Mouse (Mus musculus) lung, embryonic 16.5 days (tissue): ENCODE results near the gene Sfi1. TPM values are rescaled to one million over a fixed set of nuclear protein-coding genes. Genes with fewer than 3 reads are reported as not detected.
"Not testable (repeated sequence)": the region's sequence is repeated elsewhere in the genome, so short reads cannot be mapped to it uniquely, and the experiment has no call there.

ENCODE experiments used
- ATAC-seq: fragments of 200-750 bp; cut with Nextera tagmentation; 2 replicates; pipeline ENCODE4 v1.8.0; 2017; ENCODE audit warnings: low read depth, mild to moderate bottlenecking, moderate library complexity
- H3K27ac ChIP-seq: fragments of 300-500 bp; sonication (generic); 2 replicates; pipeline ENCODE4 v1.5.1; 2014; ENCODE audit warnings: mild to moderate bottlenecking, control low read depth, low read length
- H3K27me3 ChIP-seq: fragments of 300-500 bp; sonication (generic); 2 replicates; pipeline ENCODE4 v1.6.1; 2014; ENCODE audit warnings: low read depth, low read length, mixed read lengths; ENCODE audit not compliant: control insufficient read depth, insufficient read depth
- H3K36me3 ChIP-seq: fragments of 300-500 bp; sonication (generic); 2 replicates; pipeline ENCODE4 v1.6.1; 2014; ENCODE audit warnings: low read length; ENCODE audit not compliant: control insufficient read depth, insufficient read depth
- H3K4me1 ChIP-seq: fragments of 300-500 bp; sonication (generic); replicated peaks from 2 replicates; pipeline ENCODE4 v1.6.1; 2014; ENCODE audit warnings: low read length, mixed read lengths; ENCODE audit not compliant: control insufficient read depth, insufficient read depth
- H3K4me2 ChIP-seq: fragments of 300-500 bp; sonication (generic); 2 replicates; pipeline ENCODE4 v1.6.1; 2014; ENCODE audit warnings: low read depth, low read length, control low read depth
- H3K4me3 ChIP-seq: fragments of 300-500 bp; sonication (generic); 2 replicates; pipeline ENCODE4 v1.5.1; 2014; ENCODE audit warnings: mild to moderate bottlenecking, low read length, control low read depth
- H3K9ac ChIP-seq: fragments of 300-500 bp; sonication (generic); 2 replicates; pipeline ENCODE4 v1.6.1; 2014; ENCODE audit warnings: low read length, control low read depth
- H3K9me3 ChIP-seq: fragments of 300-500 bp; sonication (generic); 2 replicates; pipeline ENCODE4 v1.6.1; 2016; ENCODE audit warnings: low read length; ENCODE audit not compliant: control insufficient read depth
- WGBS: fragments of 180-500 bp; shearing (Covaris S2); extraction: QIAGEN DNeasy Blood & Tissue Kit; methylation state at CpG from one replicate; pipeline ENCODE4 v1.1.7; 2014; 5-methylcytosine and 5-hydroxymethylcytosine counted together
- polyA plus RNA-seq: library from polyadenylated mRNA; unstranded; fragments of >200 nt; fragmentation: Nextera tagmentation; extraction: Ambion mirVana; gene quantifications from 2 replicates; pipeline ENCODE4 v1.2.1, GENCODE M21; 2015

Gene Sfi1
- polyA plus RNA-seq, 1 experiment from 2014 or later: 13.7 TPM

DNA sequence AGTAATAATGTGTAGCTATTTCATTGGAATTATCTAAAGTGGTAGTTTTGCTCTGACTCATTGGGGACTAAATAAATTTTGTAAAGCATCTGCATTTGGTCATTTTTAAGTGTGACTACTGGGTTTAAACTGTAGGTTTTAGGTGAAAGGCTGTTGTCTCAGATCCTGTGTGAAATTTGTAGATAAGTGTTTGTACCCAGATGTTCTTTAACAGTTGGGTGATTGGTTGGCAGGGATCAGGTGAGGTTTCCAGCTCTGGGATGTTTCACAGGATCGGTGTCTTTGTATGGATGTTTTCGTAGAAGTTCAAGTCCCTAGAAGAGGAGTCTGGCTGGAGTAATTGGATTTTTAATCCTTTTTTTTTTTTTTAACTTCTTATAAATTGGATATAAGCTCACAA lies 10.5 kb upstream of the Sfi1 start:
- no peaks in the 10 kb centered on the region for H3K9me3 ChIP-seq
- no peaks in the 10 kb centered on the region for H3K27me3 ChIP-seq
- ATAC-seq: no peak
- peaks cover 5% of the 10 kb centered on the region; the same call in 1 of the 2 replicates for H3K36me3 ChIP-seq
- peak overlapping the region; percentile 31 for H3K4me2 ChIP-seq
- WGBS: 88% methylated on average over 2 of the region's 2 CpGs
- H3K27ac ChIP-seq: no peak overlapping the region
- H3K9ac ChIP-seq: no peak overlapping the region
- H3K4me3 ChIP-seq: peak overlapping the region; percentile 48
- H3K4me1 ChIP-seq: no peaks in the 10 kb centered on the region; the same call in 1 of the 2 replicates

DNA sequence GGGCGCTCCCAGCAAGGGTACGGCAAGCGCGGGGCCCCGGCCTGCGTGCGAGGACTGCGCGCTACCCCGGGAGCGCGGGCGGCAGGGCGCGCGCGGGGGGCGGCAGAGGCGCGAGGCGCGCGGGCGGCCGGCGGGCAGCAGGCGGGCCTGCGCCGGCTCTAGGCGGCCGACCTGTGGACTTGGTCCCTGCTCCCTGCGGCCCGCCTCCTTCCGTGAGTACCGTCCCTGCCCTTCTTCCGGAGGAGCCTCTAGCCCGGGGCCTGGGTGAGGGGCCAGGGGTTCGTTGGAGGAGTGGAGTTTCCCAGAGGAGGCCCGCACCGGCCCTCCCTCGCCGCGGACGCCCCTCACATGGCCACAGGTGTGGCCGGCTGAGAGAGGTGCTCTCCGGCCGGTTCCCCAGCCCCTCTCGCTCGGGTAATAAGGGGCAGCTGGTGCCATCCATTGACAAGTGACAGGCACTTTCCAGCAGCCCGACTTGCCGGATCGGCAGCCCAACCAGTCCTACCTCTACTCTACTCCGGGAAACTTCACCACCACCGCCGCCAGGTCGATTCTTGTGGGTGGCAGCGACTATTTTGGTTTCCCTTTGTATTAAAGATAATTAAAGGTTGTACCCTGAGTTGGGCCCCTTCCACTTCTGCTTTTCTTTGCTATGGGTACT lies 9.6 kb upstream of the Sfi1 start:
- H3K4me2 ChIP-seq: peak overlapping the region; percentile 31
- H3K27me3 ChIP-seq: no peaks in the 10 kb centered on the region
- no peaks in the 10 kb centered on the region; the same call in 1 of the 2 replicates for H3K4me1 ChIP-seq
- peak overlapping the region; percentile 48 for H3K4me3 ChIP-seq
- peak overlapping the region; percentile 4 for H3K27ac ChIP-seq
- ATAC-seq: peak; percentile 52
- H3K36me3 ChIP-seq: peaks cover 5% of the 10 kb centered on the region; the same call in 1 of the 2 replicates
- peak overlapping the region; percentile 58 for H3K9ac ChIP-seq
- under 1% methylated on average over 24 of the region's 57 CpGs for WGBS
- no peaks in the 10 kb centered on the region for H3K9me3 ChIP-seq

DNA sequence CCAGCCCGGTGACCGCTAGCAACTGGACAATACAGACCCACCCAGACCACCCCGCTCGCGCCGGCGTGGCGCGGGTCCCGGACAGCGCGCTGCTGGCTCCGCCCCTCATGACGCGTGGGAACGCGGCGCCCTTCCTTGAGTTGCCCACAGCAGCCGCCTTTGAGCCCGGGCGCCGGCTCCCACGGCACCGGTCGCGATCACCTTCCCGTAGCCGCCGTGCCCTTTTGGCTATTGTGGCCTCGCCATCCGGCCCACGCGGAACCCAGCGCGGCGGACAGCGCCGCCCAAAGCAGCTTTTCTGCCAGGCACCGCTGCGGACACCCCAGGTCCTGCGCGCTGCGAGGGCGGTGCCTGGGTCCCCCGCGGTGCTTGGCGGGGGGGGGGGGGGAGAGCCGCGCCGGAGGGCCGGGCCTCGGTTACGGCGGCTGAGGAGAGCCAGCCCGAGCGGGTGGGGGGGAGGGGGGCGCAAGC lies 9.0 kb upstream of the Sfi1 start, which contains the start of gene Eif4enif1:
Gene Eif4enif1, plus strand, starts transcription at position 162 of the 471 bp plus-strand sequence.
- Histone ChIP-seq H3K4me1 (no peaks in the 10 kb centered on the region; the same call in 1 of the 2 replicates), H3K27me3 (no peaks in the 10 kb centered on the region), H3K9ac (peak within 1 kb of the TSS; percentile 58), H3K4me3 (peak within 1 kb of the TSS; percentile 48), H3K36me3 (peaks cover 5% of the 10 kb centered on the region; the same call in 1 of the 2 replicates), H3K4me2 (peak within 1 kb of the TSS; percentile 31), H3K9me3 (no peaks in the 10 kb centered on the region), H3K27ac (peak within 1 kb of the TSS; percentile 4)
- ATAC-seq: peak; percentile 86
- under 1% methylated on average over 44 of the region's 57 CpGs for WGBS

DNA sequence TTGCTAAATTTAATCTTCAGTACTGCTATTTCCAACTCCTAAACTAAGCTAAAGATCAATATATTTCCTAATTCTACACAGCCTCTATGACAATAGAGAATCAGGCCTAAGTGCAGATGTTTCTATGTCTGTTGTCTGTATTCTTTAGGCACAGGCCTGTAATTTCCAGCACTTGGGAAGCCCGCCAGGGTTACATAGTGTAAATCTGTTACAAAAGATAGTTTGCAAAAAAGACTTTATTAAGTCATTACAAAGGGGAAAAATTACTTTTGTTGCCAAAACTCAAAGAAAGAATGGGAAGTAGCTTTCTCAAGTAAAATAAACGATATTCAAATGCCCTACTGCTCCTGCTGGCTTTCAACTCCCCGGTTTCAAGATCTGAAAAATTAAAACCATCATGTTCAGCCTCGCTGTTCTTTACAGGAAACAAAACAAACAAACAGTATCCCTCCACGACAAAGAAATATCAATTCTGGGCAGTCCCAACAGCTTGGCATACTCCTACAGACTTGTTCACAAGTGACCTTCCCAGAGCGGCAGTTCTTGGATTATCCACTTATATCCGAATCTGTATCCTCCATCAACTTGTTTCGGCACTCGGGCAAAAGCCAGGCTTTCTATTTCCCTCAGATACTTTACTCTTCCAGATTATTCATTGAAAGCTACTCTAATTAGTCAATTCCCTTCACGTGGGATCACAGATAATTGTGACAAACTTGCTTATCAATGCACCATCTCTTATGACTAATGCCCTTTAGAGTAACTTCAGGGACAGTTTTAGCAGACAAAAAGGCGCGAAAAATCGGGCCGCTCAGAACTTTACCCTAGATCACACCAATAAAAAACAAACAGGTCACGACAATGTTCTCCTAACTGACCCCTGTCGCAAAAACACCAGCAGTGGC lies 8.3 kb upstream of the Sfi1 start:
- Histone ChIP-seq H3K4me3 (peak overlapping the region; percentile 48), H3K36me3 (peaks cover 2% of the 10 kb centered on the region; the same call in 1 of the 2 replicates), H3K9me3 (no peaks in the 10 kb centered on the region), H3K9ac (peak overlapping the region; percentile 41), H3K27me3 (no peaks in the 10 kb centered on the region), H3K4me2 (peak overlapping the region; percentile 25), H3K27ac (0 out of 2 replicates have a peak overlapping the region, but pooled peaks have one; percentile 0), H3K4me1 (no peaks in the 10 kb centered on the region; the same call in 1 of the 2 replicates)
- no peak for ATAC-seq
- 5% methylated on average over 16 of the region's 16 CpGs for WGBS

DNA sequence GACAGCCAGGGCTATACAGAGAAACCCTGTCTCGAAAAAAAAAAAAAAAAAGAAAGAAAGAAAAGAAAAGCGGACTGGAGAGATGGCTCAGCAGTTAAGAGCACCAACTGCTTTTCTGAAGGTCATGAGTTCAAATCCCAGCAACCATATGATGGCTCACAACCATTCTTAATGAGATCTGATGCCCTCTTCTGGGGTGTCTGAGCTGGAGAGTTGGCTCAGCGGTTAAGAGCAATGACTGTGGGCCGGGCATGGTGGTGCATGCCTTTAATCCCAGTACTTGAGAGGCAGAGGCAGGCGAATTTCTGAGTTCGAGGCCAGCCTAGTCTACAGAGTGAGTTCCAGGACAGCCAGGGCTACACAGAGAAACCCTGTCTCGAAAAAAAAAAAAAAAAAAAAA lies 7.4 kb upstream of the Sfi1 start:
- H3K36me3 ChIP-seq, ATAC-seq: not testable (repeated sequence)
- 87% methylated on average over 5 of the region's 7 CpGs for WGBS

DNA sequence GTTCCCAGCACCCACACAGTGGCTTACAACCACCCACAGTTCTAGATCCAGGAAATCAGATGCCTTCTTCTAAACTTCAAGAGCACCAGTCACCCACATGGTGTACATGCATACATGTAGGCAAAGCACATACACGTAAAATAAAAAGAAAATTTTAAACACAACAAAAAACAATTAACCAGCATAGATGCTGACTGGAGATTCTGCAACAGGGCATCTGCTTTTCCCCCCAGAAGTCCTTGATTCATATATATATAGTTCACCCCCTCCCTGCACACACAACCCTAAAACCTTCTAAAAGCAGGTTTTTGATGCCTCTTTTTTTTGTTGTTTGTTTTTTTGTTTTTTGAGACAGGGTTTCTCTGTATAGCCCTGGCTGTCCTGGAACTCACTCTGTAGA lies 10.6 kb downstream of the Sfi1 start:
- not testable (repeated sequence) for H3K9ac ChIP-seq, H3K36me3 ChIP-seq, H3K27me3 ChIP-seq, ATAC-seq, H3K4me2 ChIP-seq, H3K4me1 ChIP-seq, H3K9me3 ChIP-seq, H3K27ac ChIP-seq, H3K4me3 ChIP-seq
- WGBS: 94% methylated on average over 1 of the region's 1 CpGs

More for the DNA sequence above, 7.4 kb upstream of the Sfi1 start:
- not testable (repeated sequence) for H3K4me1 ChIP-seq, H3K9ac ChIP-seq, H3K4me3 ChIP-seq, H3K27me3 ChIP-seq, H3K27ac ChIP-seq, H3K4me2 ChIP-seq, H3K9me3 ChIP-seq

DNA sequence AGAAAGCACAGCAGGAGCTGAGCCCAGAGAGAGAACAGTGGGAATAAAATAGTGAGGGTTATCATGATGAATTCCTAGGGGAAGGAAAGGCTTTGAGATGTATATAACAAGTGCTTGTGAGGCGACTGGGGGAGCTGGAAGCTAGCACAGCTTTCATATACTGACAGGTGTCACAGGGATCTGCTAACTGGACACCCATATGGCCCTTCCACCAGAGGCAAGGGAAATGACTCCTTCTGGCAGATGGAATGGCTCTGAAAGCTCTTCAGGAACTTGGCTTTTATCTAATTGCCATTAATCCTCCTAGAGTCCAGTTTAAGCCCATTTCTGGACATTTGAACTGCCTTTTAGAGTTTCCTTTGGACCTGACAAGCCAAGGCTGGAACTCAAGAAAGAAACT lies 11.3 kb downstream of the Sfi1 start:
- not testable (repeated sequence) for ATAC-seq, H3K4me3 ChIP-seq, H3K4me2 ChIP-seq, H3K4me1 ChIP-seq, H3K36me3 ChIP-seq, H3K9ac ChIP-seq, H3K27ac ChIP-seq, H3K27me3 ChIP-seq, H3K9me3 ChIP-seq
- 40% methylated on average over 1 of the region's 1 CpGs for WGBS

DNA sequence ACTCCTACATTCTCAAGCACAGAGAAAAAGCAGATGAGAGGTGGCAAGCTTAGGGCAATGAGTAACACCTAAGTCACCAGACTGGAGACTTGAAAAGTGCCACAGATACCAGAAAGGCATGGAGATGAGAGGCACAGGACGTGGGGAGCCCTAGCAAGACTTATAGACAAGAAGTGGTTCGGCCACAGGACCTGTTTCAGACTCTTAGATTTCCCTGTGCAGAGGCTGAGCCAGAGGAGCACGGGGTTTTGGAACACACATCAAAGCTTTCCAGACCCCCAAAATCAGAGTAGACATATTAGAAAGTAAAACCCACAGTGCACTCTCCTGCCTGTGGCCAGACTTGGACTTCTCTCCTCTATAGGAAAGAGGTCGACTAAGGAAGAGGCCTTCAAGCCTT lies 12.0 kb downstream of the Sfi1 start:
- H3K9me3 ChIP-seq, H3K27ac ChIP-seq, H3K4me2 ChIP-seq, H3K4me1 ChIP-seq, ATAC-seq, H3K4me3 ChIP-seq, H3K36me3 ChIP-seq, H3K9ac ChIP-seq, H3K27me3 ChIP-seq: not testable (repeated sequence)
- 57% methylated on average over 4 of the region's 4 CpGs for WGBS

DNA sequence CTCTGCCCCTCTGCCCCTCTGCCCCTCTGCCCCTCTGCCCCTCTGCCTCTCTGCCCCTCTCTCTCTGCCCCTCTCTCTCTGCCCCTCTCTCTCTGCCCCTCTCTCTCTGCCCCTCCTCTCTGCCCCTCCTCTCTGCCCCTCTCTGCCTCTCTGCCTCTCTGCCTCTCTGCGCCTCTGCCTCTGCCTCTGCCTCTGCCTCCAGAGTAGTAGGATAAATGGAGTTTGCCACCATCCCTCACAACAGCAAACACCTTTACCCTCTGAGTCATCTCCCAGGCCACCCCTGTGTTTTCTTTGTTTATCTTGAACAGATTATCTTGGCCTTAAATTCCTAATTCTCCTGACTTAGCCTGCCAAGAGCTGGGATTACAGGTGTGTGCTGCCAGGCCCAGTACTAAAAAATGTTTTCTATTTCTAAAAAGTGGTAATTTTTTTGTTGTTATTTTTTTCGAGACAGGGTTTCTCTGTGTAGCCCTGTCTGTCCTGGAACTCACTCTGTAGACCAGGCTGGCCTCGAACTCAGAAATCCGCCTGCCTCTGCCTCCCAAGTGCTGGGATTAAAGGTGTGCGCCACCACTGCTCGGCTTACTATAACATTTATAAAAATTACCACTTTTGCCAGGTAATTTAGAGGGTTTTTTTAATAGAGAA lies 12.6 kb downstream of the Sfi1 start:
- ATAC-seq, H3K9ac ChIP-seq, H3K27me3 ChIP-seq, H3K4me2 ChIP-seq, H3K4me1 ChIP-seq, H3K4me3 ChIP-seq, H3K27ac ChIP-seq, H3K36me3 ChIP-seq, H3K9me3 ChIP-seq: not testable (repeated sequence)
- 68% methylated on average over 6 of the region's 6 CpGs for WGBS
